Mouse (Mus musculus): ENCODE results near the gene Gm21095. TPM values are rescaled to one million over a fixed set of nuclear protein-coding genes. Genes with fewer than 3 reads are reported as not detected.

Gene Gm21095
- polyA plus RNA-seq (2014; fragmentation: Illumina TruSeq; extraction: RNeasy Lipid Tissue Mini Kit (QIAGEN cat#74804); ENCODE audit: insufficient read depth, low read depth, low replicate concordance), result not detected

DNA sequence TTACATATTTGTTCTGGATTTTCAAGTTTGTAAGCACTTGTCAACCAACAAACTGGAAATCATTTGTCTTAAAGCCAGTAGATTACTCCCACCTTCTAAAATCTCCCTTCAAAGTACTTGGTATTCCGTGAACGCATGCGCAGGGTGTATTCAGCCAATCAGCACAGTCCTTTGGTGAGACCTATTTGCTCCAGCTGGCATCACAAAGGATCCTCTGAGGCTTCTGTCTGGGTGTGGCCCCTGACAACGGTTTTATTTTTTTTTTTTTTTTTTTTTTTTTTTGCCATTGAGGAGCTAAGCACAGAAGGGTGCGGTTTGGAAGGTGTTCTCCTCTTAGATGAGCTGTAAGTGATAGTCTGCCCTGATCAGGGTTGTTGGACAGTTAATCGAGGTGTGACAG is at the start of gene Gm21095:
Gm21095 (plus strand) TSS at position 301 of the 400 bp plus-strand sequence.

Data from lung, adult 10 weeks (tissue).